Mouse (Mus musculus) limb, embryonic 14.5 days (tissue): ENCODE data around the gene Gm36210. TPM values are rescaled to one million over a fixed set of nuclear protein-coding genes. Genes with fewer than 3 reads are reported as not detected.

ENCODE experiments used
- ATAC-seq: fragments of 200-750 bp; cut with Nextera tagmentation; 2 replicates; pipeline ENCODE4 v1.8.0; 2017; ENCODE audit warnings: low read depth, moderate number of reproducible peaks, moderate TSS enrichment; ENCODE audit not compliant: low FRiP score
- DNase-seq: peaks from one replicate; pipeline ENCODE4 v3.0.0-alpha.2; 2015; ENCODE audit warnings: low spot score
- H3K27ac ChIP-seq: fragments of 300-500 bp; sonication (generic); replicated peaks from 2 replicates; pipeline ENCODE4 v1.5.1; 2014; ENCODE audit warnings: low read depth, mild to moderate bottlenecking, low read length, moderate library complexity, mixed read lengths
- H3K27me3 ChIP-seq: fragments of 300-500 bp; sonication (generic); 2 replicates; pipeline ENCODE4 v1.6.1; 2014; ENCODE audit warnings: low read length, mixed read lengths; ENCODE audit not compliant: control insufficient read depth, insufficient read depth
- H3K36me3 ChIP-seq: fragments of 300-500 bp; sonication (generic); 2 replicates; pipeline ENCODE4 v1.6.1; 2014; ENCODE audit warnings: mild to moderate bottlenecking, low read length, moderate library complexity, mixed read lengths; ENCODE audit not compliant: control insufficient read depth, insufficient read depth
- H3K4me1 ChIP-seq: fragments of 300-500 bp; sonication (generic); 2 replicates; pipeline ENCODE4 v1.6.1; 2014; ENCODE audit warnings: antibody characterized with exemption, low read length, mixed read lengths; ENCODE audit not compliant: control insufficient read depth, insufficient read depth
- H3K4me2 ChIP-seq: fragments of 300-500 bp; sonication (generic); replicated peaks from 2 replicates; pipeline ENCODE4 v1.6.1; 2014; ENCODE audit warnings: low read depth, mild to moderate bottlenecking, low read length, moderate library complexity; ENCODE audit not compliant: severe bottlenecking
- H3K4me3 ChIP-seq: fragments of 300-500 bp; sonication (generic); replicated peaks from 2 replicates; pipeline ENCODE4 v1.5.1; 2014; ENCODE audit warnings: low read length
- H3K9ac ChIP-seq: fragments of 300-500 bp; sonication (generic); 2 replicates; pipeline ENCODE4 v1.6.1; 2014; ENCODE audit warnings: mild to moderate bottlenecking, low read depth, low read length, moderate library complexity; ENCODE audit not compliant: severe bottlenecking
- H3K9me3 ChIP-seq: fragments of 300-500 bp; sonication (generic); 2 replicates; pipeline ENCODE4 v1.6.1; 2016; ENCODE audit warnings: low read length; ENCODE audit not compliant: control insufficient read depth
- POLR2A ChIP-seq: fragments of 200-500 bp; IDR thresholded peaks from 2 replicates; pipeline ENCODE4 v1.8.0; 2012; ENCODE audit warnings: inconsistent platforms, mild to moderate bottlenecking, moderate library complexity, borderline replicate concordance; ENCODE audit not compliant: insufficient read depth, insufficient read length; ENCODE audit errors: extremely low read depth
- WGBS: fragments of 180-500 bp; shearing (Covaris S2); extraction: QIAGEN DNeasy Blood & Tissue Kit; methylation state at CpG from one replicate; pipeline ENCODE4 v1.1.7; 2014; 5-methylcytosine and 5-hydroxymethylcytosine counted together
- polyA plus RNA-seq, 2 experiments: library from polyadenylated mRNA; depleted of rRNA in 1 of 2; stranded (reverse) in 1 of 2; unstranded in 1 of 2; fragments of >200 nt; fragmentation: Nextera tagmentation in 1 of 2; extraction: Ambion mirVana in 1 of 2; gene quantifications; 2 replicates each; pipeline versions ENCODE4 v1.2.1 to v1.2.3; 2012 to 2014

Gene Gm36210
- polyA plus RNA-seq, 2 experiments, result 0.15 TPM; not detected in 1

GRCm38 (mm10) chr7:4919971-4920370 is 13.7 kb upstream of the Gm36210 start:
- peaks cover 36% of the 10 kb centered on the region for H3K4me1 ChIP-seq
- no peak overlapping the region for H3K9ac ChIP-seq
- peaks cover 38% of the 10 kb centered on the region for H3K36me3 ChIP-seq
- TF ChIP-seq POLR2A, result no peak
- H3K27ac ChIP-seq, result no peak overlapping the region
- H3K9me3 ChIP-seq, result no peaks in the 10 kb centered on the region
- no peak for ATAC-seq
- DNase-seq, result no peak
- no peak overlapping the region for H3K4me2 ChIP-seq
- no peaks in the 10 kb centered on the region for H3K27me3 ChIP-seq
- 83% methylated on average over 21 of the region's 21 CpGs for WGBS
- H3K4me3 ChIP-seq, result no peak overlapping the region

- no peak for TF ChIP-seq POLR2A
- Histone ChIP-seq H3K36me3 (peaks cover 38% of the 10 kb centered on the region), H3K4me1 (peaks cover 29% of the 10 kb centered on the region), H3K9ac (no peak overlapping the region), H3K4me2 (no peak overlapping the region), H3K27ac (no peak overlapping the region), H3K27me3 (no peaks in the 10 kb centered on the region), H3K9me3 (no peaks in the 10 kb centered on the region), H3K4me3 (no peak overlapping the region)
- DNase-seq (no peak), ATAC-seq (no peak)
- WGBS, result 85% methylated on average over 13 of the region's 21 CpGs
Observed at GRCm38 (mm10) chr7:4919096-4919495, 12.8 kb upstream of the Gm36210 start.

- DNase-seq (no peak), ATAC-seq (no peak)
- no peak overlapping the region for H3K27ac ChIP-seq
- H3K9ac ChIP-seq, result no peak overlapping the region
- peaks cover 24% of the 10 kb centered on the region for H3K4me1 ChIP-seq
- 86% methylated on average over 14 of the region's 15 CpGs for WGBS
- H3K27me3 ChIP-seq, result no peaks in the 10 kb centered on the region
- H3K9me3 ChIP-seq, result no peaks in the 10 kb centered on the region
- H3K36me3 ChIP-seq, result peaks cover 38% of the 10 kb centered on the region
- no peak overlapping the region for H3K4me2 ChIP-seq
- no peak overlapping the region for H3K4me3 ChIP-seq
- TF ChIP-seq POLR2A, result no peak
Observed at GRCm38 (mm10) chr7:4918681-4919080, 12.4 kb upstream of the Gm36210 start.

GRCm38 (mm10) chr7:4917494-4917893 is 11.2 kb upstream of the Gm36210 start:
- WGBS, result 89% methylated on average over 2 of the region's 2 CpGs
- TF ChIP-seq POLR2A, result no peak
- Histone ChIP-seq H3K9me3 (no peaks in the 10 kb centered on the region), H3K27me3 (no peaks in the 10 kb centered on the region), H3K4me1 (peaks cover 12% of the 10 kb centered on the region), H3K27ac (no peak overlapping the region), H3K4me2 (no peak overlapping the region), H3K36me3 (peaks cover 38% of the 10 kb centered on the region), H3K4me3 (no peak overlapping the region), H3K9ac (no peak overlapping the region)
- ATAC-seq (no peak), DNase-seq (no peak)

- Histone ChIP-seq H3K9me3 (no peaks in the 10 kb centered on the region), H3K27ac (peak overlapping the region; percentile 98), H3K4me1 (peaks cover 9% of the 10 kb centered on the region), H3K9ac (peak overlapping the region; percentile 88), H3K4me2 (peak overlapping the region; percentile 83), H3K36me3 (peaks cover 31% of the 10 kb centered on the region), H3K4me3 (peak overlapping the region; percentile 63), H3K27me3 (no peaks in the 10 kb centered on the region)
- DNase-seq (peak; percentile 60), ATAC-seq (peak; percentile 28; the same call in 1 of the 2 replicates)
- WGBS, result 12% methylated on average over 14 of the region's 14 CpGs
- TF ChIP-seq POLR2A, result no peak
Observed at GRCm38 (mm10) chr7:4915669-4916416, 9.5 kb upstream of the Gm36210 start.
